13 mouse cellular contexts compared by ENCODE assay signal in genomic region chr10:3835616-3836015, GRCm38 (mm10).
A peak's percentile ranks its signal among the peaks of the same experiment; 100 is the strongest.
DNase-seq lines count a peak whose midpoint lies in the region; ATAC-seq and TF ChIP-seq lines count a peak whose summit lies in the region.
"Had no signal": no experiment of that assay in that cellular context is flagged by ENCODE, and none has a peak within 500 bp of the region (broad histone marks: within the 10 kb centered on the region; RNA-seq: fewer than 3 reads in every experiment).

No protein-coding gene starts in this region.

- H3K27me3 ChIP-seq in liver, adult 2 months (ENCODE audit: control insufficient read depth, insufficient read depth, low read length): no peaks in the 10 kb centered on the region
- no peaks in the 10 kb centered on the region for H3K27me3 ChIP-seq in liver, embryonic 12.5 days (replicated peaks)
- no peaks in the 10 kb centered on the region for H3K27me3 ChIP-seq in heart, adult 2 months (ENCODE audit: control insufficient read depth, insufficient read depth, low read length)
- H3K27me3 ChIP-seq in intestine, embryonic 15.5 days (replicated peaks): no peaks in the 10 kb centered on the region
- H3K27me3 ChIP-seq in forebrain, embryonic 15.5 days: no peaks in the 10 kb centered on the region
- H3K27me3 ChIP-seq: limb, embryonic 15.5 days; neural tube, embryonic 15.5 days had no signal

- no peaks in the 10 kb centered on the region for H3K9me3 ChIP-seq in liver, embryonic 12.5 days (replicated peaks)
- no peaks in the 10 kb centered on the region for H3K9me3 ChIP-seq in intestine, embryonic 15.5 days
- no peaks in the 10 kb centered on the region for H3K9me3 ChIP-seq in forebrain, embryonic 15.5 days
- H3K9me3 ChIP-seq: hindbrain, embryonic 10.5 days; limb, embryonic 15.5 days; neural tube, embryonic 15.5 days had no signal

- intact Hi-C loops in heart, adult 2 months (cut with DNase I): loop anchor here (2.0 to 5.0 kb wide), 2 partner anchors 42 to 95 kb away; partner anchors contain the start of gene Plekhg1

- 74% methylated on average over 10 of the region's 10 CpGs for WGBS in liver, adult 2 months
- 68% methylated on average over 10 of the region's 10 CpGs for WGBS in liver, embryonic 12.5 days (ENCODE audit: insufficient replicate concordance)
- 20% methylated on average over 10 of the region's 10 CpGs for WGBS in heart, adult 2 months
- WGBS in intestine, embryonic 15.5 days: 74% methylated on average over 10 of the region's 10 CpGs
- WGBS in forebrain, embryonic 15.5 days: 90% methylated on average over 10 of the region's 10 CpGs

- TF ChIP-seq CTCF in liver, adult 2 months (IDR thresholded peaks at IDR 0.05; ENCODE audit: low read depth, low read length): no peak
- no peak for TF ChIP-seq CTCF in heart, adult 2 months (IDR thresholded peaks at IDR 0.05)

- no peak overlapping the region for H3K9ac ChIP-seq in liver, adult 2 months (ENCODE audit: low read depth, low read length)
- no peak overlapping the region for H3K9ac ChIP-seq in liver, embryonic 12.5 days
- no peak overlapping the region for H3K9ac ChIP-seq in heart, adult 2 months (ENCODE audit: low read depth, low read length)
- no peak overlapping the region for H3K9ac ChIP-seq in intestine, embryonic 15.5 days
- no peak overlapping the region for H3K9ac ChIP-seq in forebrain, embryonic 15.5 days (replicated peaks)
- H3K9ac ChIP-seq: limb, embryonic 15.5 days; neural tube, embryonic 15.5 days had no signal

- ATAC-seq in liver, embryonic 12.5 days: no peak
- ATAC-seq in intestine, embryonic 15.5 days: no peak
- ATAC-seq in forebrain, embryonic 15.5 days (replicated peaks): no peak

- 0 out of 2 replicates have a peak, but pooled peaks have one; percentile 45 for TF ChIP-seq EP300 in heart, adult 2 months (IDR thresholded peaks at IDR 0.05; ENCODE audit: insufficient read depth, low read depth, low read length)

- H3K79me2 ChIP-seq in liver, adult 2 months (ENCODE audit: control insufficient read depth, insufficient read depth, low read length): no peaks in the 10 kb centered on the region
- H3K79me2 ChIP-seq in heart, adult 2 months (replicated peaks; ENCODE audit: control insufficient read depth, insufficient read depth, low read length): 0 out of 2 replicates have a peak, but pooled peaks cover 1% of the 10 kb centered on the region

- H3K4me2 ChIP-seq in liver, embryonic 12.5 days: no peak overlapping the region
- no peak overlapping the region for H3K4me2 ChIP-seq in intestine, embryonic 15.5 days (replicated peaks)
- no peak overlapping the region for H3K4me2 ChIP-seq in forebrain, embryonic 15.5 days (replicated peaks)
- H3K4me2 ChIP-seq: limb, embryonic 15.5 days; neural tube, embryonic 15.5 days had no signal

- TF ChIP-seq POLR2A in liver, adult 2 months (IDR thresholded peaks at IDR 0.05; ENCODE audit: extremely low read depth, insufficient read depth, low read length): no peak
- no peak for TF ChIP-seq POLR2A in heart, adult 2 months (IDR thresholded peaks at IDR 0.05; ENCODE audit: insufficient read depth, low read depth, low read length)

- H3K27ac ChIP-seq in liver, adult 2 months (replicated peaks; ENCODE audit: insufficient read depth, low read depth, low read length): 0 out of 2 replicates have a peak overlapping the region, but pooled peaks have one; percentile 16
- no peak overlapping the region for H3K27ac ChIP-seq in liver, embryonic 12.5 days
- peak overlapping the region; percentile 85 for H3K27ac ChIP-seq in heart, adult 2 months
- no peak overlapping the region for H3K27ac ChIP-seq in intestine, embryonic 15.5 days
- H3K27ac ChIP-seq in forebrain, embryonic 15.5 days (replicated peaks): no peak overlapping the region
- H3K27ac ChIP-seq: hindbrain, embryonic 10.5 days; limb, embryonic 15.5 days; neural tube, embryonic 15.5 days had no signal

- DNase-seq in liver, adult 2 months (ENCODE audit: extremely low read depth, low read depth, low spot score): no peak
- peak; percentile 21 for DNase-seq in brain, adult 2 months (ENCODE audit: low read depth, low spot score)
- peak; percentile 71 to 75 for DNase-seq in heart, adult 2 months
- DNase-seq in lung, postnatal 10 days: peak; percentile 53
- DNase-seq: cerebellum, postnatal 14 days; midbrain, embryonic 14.5 days; spleen, adult 18-20 months had no signal

- H3K36me3 ChIP-seq in liver, adult 2 months (ENCODE audit: control insufficient read depth, insufficient read depth, low read length): no peaks in the 10 kb centered on the region
- no peaks in the 10 kb centered on the region for H3K36me3 ChIP-seq in liver, embryonic 12.5 days
- peaks cover 4% of the 10 kb centered on the region for H3K36me3 ChIP-seq in heart, adult 2 months (ENCODE audit: control insufficient read depth, insufficient read depth, low read length)
- H3K36me3 ChIP-seq in intestine, embryonic 15.5 days: no peaks in the 10 kb centered on the region
- H3K36me3 ChIP-seq in forebrain, embryonic 15.5 days: no peaks in the 10 kb centered on the region
- H3K36me3 ChIP-seq: hindbrain, embryonic 10.5 days; limb, embryonic 15.5 days; neural tube, embryonic 15.5 days had no signal

- no peak overlapping the region for H3K4me3 ChIP-seq in liver, adult 2 months (ENCODE audit: insufficient read depth, low read depth, low read length)
- H3K4me3 ChIP-seq in liver, embryonic 12.5 days: no peak overlapping the region
- H3K4me3 ChIP-seq in heart, adult 2 months: peak overlapping the region; percentile 35
- no peak overlapping the region for H3K4me3 ChIP-seq in intestine, embryonic 15.5 days (replicated peaks)
- H3K4me3 ChIP-seq in forebrain, embryonic 15.5 days: no peak overlapping the region
- H3K4me3 ChIP-seq: hindbrain, embryonic 10.5 days; limb, embryonic 15.5 days; neural tube, embryonic 15.5 days had no signal

- H3K4me1 ChIP-seq in liver, adult 2 months (ENCODE audit: control insufficient read depth, insufficient read depth, low read length): peaks cover 3% of the 10 kb centered on the region; the same call in 1 of the 2 replicates
- H3K4me1 ChIP-seq in liver, embryonic 12.5 days: no peaks in the 10 kb centered on the region
- H3K4me1 ChIP-seq in heart, adult 2 months (ENCODE audit: control insufficient read depth, insufficient read depth, low read length): peaks cover 14% of the 10 kb centered on the region
- H3K4me1 ChIP-seq in intestine, embryonic 15.5 days (replicated peaks): peaks cover 3% of the 10 kb centered on the region; the same call in 1 of the 2 replicates
- H3K4me1 ChIP-seq in forebrain, embryonic 15.5 days: no peaks in the 10 kb centered on the region
- H3K4me1 ChIP-seq: hindbrain, embryonic 10.5 days had no signal

Comparison
In these comparisons a context has a peak if more than half of its experiments do, and no peak if none do; other contexts are left out.
1. H3K27ac ChIP-seq: peak in liver, adult 2 months (single experiment) and heart, adult 2 months (single experiment); none in liver, embryonic 12.5 days (single experiment), intestine, embryonic 15.5 days (single experiment) and forebrain, embryonic 15.5 days (single experiment).